Comparison of ENCODE assay signal across 24 mouse cellular contexts in the genomic region with DNA sequence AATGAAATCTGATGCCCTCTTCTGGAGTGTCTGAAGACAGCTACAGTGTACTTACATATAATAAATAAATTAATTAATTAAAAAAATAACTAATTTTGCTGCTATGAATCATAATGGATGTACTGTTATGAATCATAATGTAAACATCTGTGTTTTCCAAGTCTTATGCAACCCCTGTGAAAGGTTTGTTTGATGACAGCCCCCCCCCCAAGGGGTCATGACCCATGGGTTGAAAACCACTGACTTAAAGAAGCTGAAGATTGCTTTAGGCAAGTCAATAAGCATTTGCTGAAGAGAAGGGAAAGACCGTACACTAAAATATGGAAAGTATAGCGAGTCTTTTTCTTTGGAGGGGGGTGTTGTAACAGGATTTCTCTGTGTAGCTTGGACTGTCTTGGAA.
"Had no signal": no experiment of that assay in that cellular context is flagged by ENCODE, and none has a peak within 500 bp of the region (broad histone marks: within the 10 kb centered on the region; RNA-seq: fewer than 3 reads in every experiment).

No protein-coding gene starts in this region.

- H3K4me3 ChIP-seq: gastrocnemius, adult 2 months; heart, adult 2 months; heart, embryonic 10.5 days; heart, embryonic 12.5 days; hindbrain, embryonic 10.5 days; hindbrain, embryonic 12.5 days; intestine, embryonic 15.5 days; left cerebral cortex, adult 2 months; limb, embryonic 10.5 days; limb, embryonic 12.5 days; liver, embryonic 13.5 days had no signal

- H3K27me3 ChIP-seq: heart, embryonic 12.5 days; hindbrain, embryonic 12.5 days; intestine, embryonic 15.5 days; limb, embryonic 12.5 days; liver, embryonic 13.5 days had no signal

- DNase-seq: gastrocnemius, adult 2 months; gastrocnemius, postnatal 10 days; gastrocnemius, postnatal 25 days; heart, adult 2 months; heart, postnatal 10 days; heart, postnatal 4 days; kidney, adult 18-20 months; kidney, adult 8-10 months; kidney, postnatal 10 days; kidney, postnatal 25 days; layer of hippocampus, adult 9-11 months; layer of hippocampus, postnatal 36 days; liver; liver, embryonic 13.5 days had no signal

- H3K4me2 ChIP-seq: heart, embryonic 12.5 days; hindbrain, embryonic 12.5 days; hindbrain, embryonic 14.5 days; intestine, embryonic 15.5 days; limb, embryonic 12.5 days; liver, embryonic 11.5 days; liver, embryonic 13.5 days had no signal

- H3K36me3 ChIP-seq: heart, embryonic 10.5 days; heart, embryonic 12.5 days; hindbrain, embryonic 10.5 days; hindbrain, embryonic 12.5 days; intestine, embryonic 15.5 days; limb, embryonic 10.5 days; limb, embryonic 12.5 days; liver, embryonic 13.5 days had no signal
